Comparison of ENCODE assay signal across 20 mouse cellular contexts in genomic region chr10:14639635-14640034, GRCm38 (mm10).
DNase-seq lines count a peak whose midpoint lies in the region; ATAC-seq and TF ChIP-seq lines count a peak whose summit lies in the region.
"Had no signal": no experiment of that assay in that cellular context is flagged by ENCODE, and none has a peak within 500 bp of the region (broad histone marks: within the 10 kb centered on the region; RNA-seq: fewer than 3 reads in every experiment).

No protein-coding gene starts in this region.

- peak; percentile 59; the same call in 1 of the 2 replicates for ATAC-seq in embryonic facial prominence, embryonic 13.5 days (ENCODE audit: insufficient number of reproducible peaks, insufficient read depth, low FRiP score, low TSS enrichment, low read depth)
- ATAC-seq in lung, embryonic 15.5 days (ENCODE audit: borderline replicate concordance, extremely low read depth, low FRiP score, low TSS enrichment) = peak; percentile 70; the same call in 1 of the 2 replicates
- ATAC-seq in limb, embryonic 14.5 days (ENCODE audit: low FRiP score, low read depth) = peak; percentile 71
- ATAC-seq: forebrain, embryonic 16.5 days; hindbrain, embryonic 16.5 days had no signal

- no peaks in the 10 kb centered on the region for H3K27me3 ChIP-seq in embryonic facial prominence, embryonic 13.5 days
- H3K27me3 ChIP-seq in embryonic facial prominence, embryonic 10.5 days (replicated peaks; ENCODE audit: low read depth, poor library complexity, severe bottlenecking) = no peaks in the 10 kb centered on the region
- H3K27me3 ChIP-seq in lung, embryonic 15.5 days = no peaks in the 10 kb centered on the region
- no peaks in the 10 kb centered on the region for H3K27me3 ChIP-seq in limb, embryonic 14.5 days (ENCODE audit: control insufficient read depth, insufficient read depth, low read length)
- H3K27me3 ChIP-seq: CH12.LX; hindbrain, embryonic 12.5 days had no signal

- H3K9me3 ChIP-seq in embryonic facial prominence, embryonic 13.5 days = no peaks in the 10 kb centered on the region
- no peaks in the 10 kb centered on the region for H3K9me3 ChIP-seq in embryonic facial prominence, embryonic 10.5 days
- H3K9me3 ChIP-seq in lung, embryonic 15.5 days = no peaks in the 10 kb centered on the region
- no peaks in the 10 kb centered on the region for H3K9me3 ChIP-seq in limb, embryonic 14.5 days (ENCODE audit: control insufficient read depth, low read length)
- H3K9me3 ChIP-seq: heart, embryonic 10.5 days; hindbrain, embryonic 12.5 days had no signal

- H3K4me3 ChIP-seq in embryonic facial prominence, embryonic 13.5 days = no peak overlapping the region
- no peak overlapping the region for H3K4me3 ChIP-seq in embryonic facial prominence, embryonic 10.5 days
- H3K4me3 ChIP-seq in lung, embryonic 15.5 days = no peak overlapping the region
- no peak overlapping the region for H3K4me3 ChIP-seq in limb, embryonic 14.5 days (replicated peaks; ENCODE audit: low read length)
- H3K4me3 ChIP-seq: heart, embryonic 10.5 days; hindbrain, embryonic 12.5 days had no signal

- H3K4me2 ChIP-seq in embryonic facial prominence, embryonic 13.5 days = no peak overlapping the region
- no peak overlapping the region for H3K4me2 ChIP-seq in lung, embryonic 15.5 days
- H3K4me2 ChIP-seq in limb, embryonic 14.5 days (replicated peaks; ENCODE audit: low read depth, low read length, severe bottlenecking) = no peak overlapping the region
- H3K4me2 ChIP-seq: hindbrain, embryonic 12.5 days had no signal

- no peak overlapping the region for H3K9ac ChIP-seq in embryonic facial prominence, embryonic 13.5 days
- H3K9ac ChIP-seq in lung, embryonic 15.5 days = no peak overlapping the region
- H3K9ac ChIP-seq in limb, embryonic 14.5 days (ENCODE audit: low read depth, low read length, severe bottlenecking) = no peak overlapping the region
- H3K9ac ChIP-seq: hindbrain, embryonic 12.5 days had no signal

- peaks cover 4% of the 10 kb centered on the region; the same call in 1 of the 2 replicates for H3K4me1 ChIP-seq in embryonic facial prominence, embryonic 13.5 days
- no peaks in the 10 kb centered on the region for H3K4me1 ChIP-seq in embryonic facial prominence, embryonic 10.5 days
- H3K4me1 ChIP-seq in lung, embryonic 15.5 days = peaks cover 7% of the 10 kb centered on the region; the same call in 1 of the 2 replicates
- H3K4me1 ChIP-seq in limb, embryonic 14.5 days (ENCODE audit: control insufficient read depth, insufficient read depth, low read length) = peaks cover 3% of the 10 kb centered on the region; the same call in 1 of the 2 replicates
- H3K4me1 ChIP-seq: heart, embryonic 10.5 days; hindbrain, embryonic 12.5 days had no signal

- no peak for TF ChIP-seq POLR2A in limb, embryonic 14.5 days (IDR thresholded peaks at IDR 0.05; ENCODE audit: borderline replicate concordance, extremely low read depth, insufficient read depth, insufficient read length)

- no peaks in the 10 kb centered on the region for H3K36me3 ChIP-seq in embryonic facial prominence, embryonic 13.5 days
- H3K36me3 ChIP-seq in embryonic facial prominence, embryonic 10.5 days (replicated peaks) = no peaks in the 10 kb centered on the region
- no peaks in the 10 kb centered on the region for H3K36me3 ChIP-seq in lung, embryonic 15.5 days
- no peaks in the 10 kb centered on the region for H3K36me3 ChIP-seq in limb, embryonic 14.5 days (ENCODE audit: control insufficient read depth, insufficient read depth, low read length)
- H3K36me3 ChIP-seq: heart, embryonic 10.5 days; hindbrain, embryonic 12.5 days had no signal

- no peak overlapping the region for H3K27ac ChIP-seq in embryonic facial prominence, embryonic 13.5 days
- H3K27ac ChIP-seq in embryonic facial prominence, embryonic 10.5 days (replicated peaks) = no peak overlapping the region
- H3K27ac ChIP-seq in lung, embryonic 15.5 days = peak overlapping the region; percentile 38
- no peak overlapping the region for H3K27ac ChIP-seq in limb, embryonic 14.5 days (replicated peaks; ENCODE audit: low read depth, low read length)
- H3K27ac ChIP-seq: heart, embryonic 10.5 days; hindbrain, embryonic 12.5 days had no signal

- DNase-seq in embryonic facial prominence, embryonic 10.5 days (ENCODE audit: low spot score) = no peak
- no peak for DNase-seq in lung, postnatal 10 days
- DNase-seq in Muller cell, postnatal 12 days (ENCODE audit: inconsistent ontology term) = peak; percentile 75
- peak; percentile 89 for DNase-seq in limb, embryonic 14.5 days (ENCODE audit: low spot score)
- no peak for DNase-seq in adrenal gland, postnatal 36 days
- DNase-seq: adrenal gland, postnatal 10 days; cerebellum, adult 11-12 months; cerebellum, adult 9-11 months; cerebellum, postnatal 36 days; gastrocnemius, postnatal 10 days; heart, adult 18-20 months; heart, postnatal 10 days; heart, postnatal 4 days had no signal

- 26% methylated on average over 1 of the region's 1 CpGs for WGBS in embryonic facial prominence, embryonic 13.5 days
- WGBS in embryonic facial prominence, embryonic 10.5 days = 81% methylated on average over 1 of the region's 1 CpGs
- 18% methylated on average over 1 of the region's 1 CpGs for WGBS in lung, embryonic 15.5 days
- WGBS in limb, embryonic 14.5 days = 31% methylated on average over 1 of the region's 1 CpGs

Comparison
In these comparisons a context has a peak if more than half of its experiments do, and no peak if none do; other contexts are left out.
1. DNase-seq: peak in Muller cell, postnatal 12 days (single experiment) and limb, embryonic 14.5 days (single experiment); none in embryonic facial prominence, embryonic 10.5 days (single experiment), lung, postnatal 10 days (single experiment) and adrenal gland, postnatal 36 days (0 of 2).
2. Peak in every context shown above with its lines, with median percentiles within 50 percentile points of each other: ATAC-seq.